In genomic region chr19:44899104-44899793, GRCm38 (mm10) we compare ENCODE assay signal across 13 mouse cellular contexts. TPM values are rescaled to one million over a fixed set of nuclear protein-coding genes. Genes with fewer than 3 reads are reported as not detected.
DNase-seq lines count a peak whose midpoint lies in the region; ATAC-seq lines count a peak whose summit lies in the region.
"Had no signal": no experiment of that assay in that cellular context is flagged by ENCODE, and none has a peak within 500 bp of the region (broad histone marks: within the 10 kb centered on the region; RNA-seq: fewer than 3 reads in every experiment).

No protein-coding gene starts in this region.

- no peak for ATAC-seq in heart, embryonic 11.5 days (replicated peaks; ENCODE audit: insufficient number of reproducible peaks, low FRiP score, low TSS enrichment)
- no peak for ATAC-seq in liver, embryonic 12.5 days
- no peak for ATAC-seq in liver, embryonic 11.5 days (replicated peaks; ENCODE audit: low FRiP score)
- no peak for ATAC-seq in forebrain, embryonic 16.5 days
- no peak for ATAC-seq in neural tube, embryonic 13.5 days (ENCODE audit: low read depth)

- H3K9me3 ChIP-seq in heart, embryonic 11.5 days (replicated peaks; ENCODE audit: control insufficient read depth, low read length), result no peaks in the 10 kb centered on the region
- H3K9me3 ChIP-seq in liver, embryonic 12.5 days (replicated peaks), result no peaks in the 10 kb centered on the region
- H3K9me3 ChIP-seq in liver, embryonic 11.5 days (ENCODE audit: control insufficient read depth, low read length), result no peaks in the 10 kb centered on the region
- no peaks in the 10 kb centered on the region for H3K9me3 ChIP-seq in forebrain, embryonic 16.5 days (ENCODE audit: control insufficient read depth, low read length)
- H3K9me3 ChIP-seq in neural tube, embryonic 13.5 days, result no peaks in the 10 kb centered on the region
- H3K9me3 ChIP-seq: embryonic facial prominence, embryonic 13.5 days; limb, embryonic 10.5 days had no signal

- peak overlapping the region; percentile 9 for H3K4me2 ChIP-seq in heart, embryonic 11.5 days
- H3K4me2 ChIP-seq in liver, embryonic 12.5 days, result no peak overlapping the region
- no peak overlapping the region for H3K4me2 ChIP-seq in liver, embryonic 11.5 days
- H3K4me2 ChIP-seq in forebrain, embryonic 16.5 days (ENCODE audit: low read length), result no peak overlapping the region
- H3K4me2 ChIP-seq in neural tube, embryonic 13.5 days, result no peak overlapping the region

- WGBS in heart, embryonic 11.5 days (ENCODE audit: insufficient replicate concordance), result 8% methylated on average over 9 of the region's 9 CpGs
- WGBS in liver, embryonic 12.5 days (ENCODE audit: insufficient replicate concordance), result 8% methylated on average over 9 of the region's 9 CpGs
- WGBS in liver, embryonic 11.5 days, result 11% methylated on average over 9 of the region's 9 CpGs
- 39% methylated on average over 9 of the region's 9 CpGs for WGBS in forebrain, embryonic 16.5 days
- WGBS in neural tube, embryonic 13.5 days, result 27% methylated on average over 9 of the region's 9 CpGs

- DNase-seq in heart, adult 8-10 months (ENCODE audit: low spot score), result no peak
- no peak for DNase-seq in liver, embryonic 11.5 days (ENCODE audit: low spot score)
- no peak for DNase-seq in lung, adult 18-20 months
- no peak for DNase-seq in frontal cortex, postnatal 10 days (ENCODE audit: low spot score in 2 of 2)
- DNase-seq: adrenal gland, postnatal 36 days; cerebellum, adult 18-20 months; gastrocnemius, postnatal 14 days had no signal

- peaks cover 28% of the 10 kb centered on the region for H3K4me1 ChIP-seq in heart, embryonic 11.5 days (ENCODE audit: control insufficient read depth, insufficient read depth, low read length)
- peaks cover 15% of the 10 kb centered on the region; the same call in 1 of the 2 replicates for H3K4me1 ChIP-seq in liver, embryonic 12.5 days
- H3K4me1 ChIP-seq in liver, embryonic 11.5 days (replicated peaks; ENCODE audit: control insufficient read depth, insufficient read depth, low read length), result peaks cover 13% of the 10 kb centered on the region
- H3K4me1 ChIP-seq in forebrain, embryonic 16.5 days (replicated peaks; ENCODE audit: control insufficient read depth, insufficient read depth, low read length), result peaks cover 11% of the 10 kb centered on the region
- peaks cover 30% of the 10 kb centered on the region for H3K4me1 ChIP-seq in neural tube, embryonic 13.5 days (replicated peaks)

- peak overlapping the region; percentile 58; the same call in 1 of the 2 replicates for H3K27ac ChIP-seq in heart, embryonic 11.5 days (ENCODE audit: low read depth, low read length)
- 0 out of 2 replicates have a peak overlapping the region, but pooled peaks have one; percentile 23 for H3K27ac ChIP-seq in liver, embryonic 12.5 days
- H3K27ac ChIP-seq in liver, embryonic 11.5 days (ENCODE audit: low read depth, low read length), result no peak overlapping the region
- H3K27ac ChIP-seq in forebrain, embryonic 16.5 days (ENCODE audit: low read length), result no peak overlapping the region
- H3K27ac ChIP-seq in neural tube, embryonic 13.5 days (replicated peaks), result peak overlapping the region; percentile 81
- H3K27ac ChIP-seq: embryonic facial prominence, embryonic 13.5 days; limb, embryonic 10.5 days had no signal

- H3K9ac ChIP-seq in heart, embryonic 11.5 days (ENCODE audit: low read depth, low read length), result no peak overlapping the region
- H3K9ac ChIP-seq in liver, embryonic 12.5 days, result no peak overlapping the region
- no peak overlapping the region for H3K9ac ChIP-seq in liver, embryonic 11.5 days (ENCODE audit: low read depth, low read length)
- H3K9ac ChIP-seq in forebrain, embryonic 16.5 days (replicated peaks; ENCODE audit: low read depth, low read length), result 0 out of 2 replicates have a peak overlapping the region, but pooled peaks have one; percentile 2
- peak overlapping the region; percentile 41 for H3K9ac ChIP-seq in neural tube, embryonic 13.5 days
- H3K9ac ChIP-seq: embryonic facial prominence, embryonic 13.5 days had no signal

- no peak overlapping the region for H3K4me3 ChIP-seq in heart, embryonic 11.5 days (ENCODE audit: low read depth, low read length)
- no peak overlapping the region for H3K4me3 ChIP-seq in liver, embryonic 12.5 days
- no peak overlapping the region for H3K4me3 ChIP-seq in liver, embryonic 11.5 days (ENCODE audit: low read depth, low read length)
- no peak overlapping the region for H3K4me3 ChIP-seq in forebrain, embryonic 16.5 days (replicated peaks; ENCODE audit: low read length)
- H3K4me3 ChIP-seq in neural tube, embryonic 13.5 days, result no peak overlapping the region
- H3K4me3 ChIP-seq: embryonic facial prominence, embryonic 13.5 days; limb, embryonic 10.5 days had no signal

- H3K27me3 ChIP-seq in heart, embryonic 11.5 days (ENCODE audit: control insufficient read depth, insufficient read depth, low read length), result peaks cover 4% of the 10 kb centered on the region
- peaks cover 48% of the 10 kb centered on the region for H3K27me3 ChIP-seq in liver, embryonic 12.5 days (replicated peaks)
- H3K27me3 ChIP-seq in liver, embryonic 11.5 days (replicated peaks; ENCODE audit: control insufficient read depth, insufficient read depth, low read length), result peaks cover 12% of the 10 kb centered on the region
- H3K27me3 ChIP-seq in forebrain, embryonic 16.5 days (replicated peaks; ENCODE audit: control insufficient read depth, insufficient read depth, low read length), result no peaks in the 10 kb centered on the region; the same call in 1 of the 2 replicates
- peaks cover 32% of the 10 kb centered on the region for H3K27me3 ChIP-seq in neural tube, embryonic 13.5 days

- H3K36me3 ChIP-seq in heart, embryonic 11.5 days (ENCODE audit: control insufficient read depth, insufficient read depth, low read length), result no peaks in the 10 kb centered on the region
- H3K36me3 ChIP-seq in liver, embryonic 12.5 days, result no peaks in the 10 kb centered on the region
- H3K36me3 ChIP-seq in liver, embryonic 11.5 days (ENCODE audit: control insufficient read depth, insufficient read depth, low read length), result no peaks in the 10 kb centered on the region
- no peaks in the 10 kb centered on the region for H3K36me3 ChIP-seq in forebrain, embryonic 16.5 days (ENCODE audit: control insufficient read depth, insufficient read depth)
- no peaks in the 10 kb centered on the region for H3K36me3 ChIP-seq in neural tube, embryonic 13.5 days
- H3K36me3 ChIP-seq: embryonic facial prominence, embryonic 13.5 days; limb, embryonic 10.5 days had no signal

RNA-seq across cellular contexts. Expression of gene Slf2, which starts 31.7 kb away (rescaled TPM):
- polyA plus RNA-seq in heart, embryonic 11.5 days (2014; fragmentation: Nextera tagmentation; extraction: Ambion mirVana), result 57.1 and 62.0 TPM in 2 replicates
- total RNA-seq in heart, adult 8-10 months (2022), result 10 to 100 TPM; 18.2 to 21.9 (median 19.7) TPM
- 25.8 and 27.2 TPM in 2 replicates for polyA plus RNA-seq in liver, embryonic 12.5 days (2016; fragmentation: Nextera tagmentation; extraction: Ambion mirVana)
- polyA plus RNA-seq in liver, embryonic 11.5 days (2014; fragmentation: Nextera tagmentation; extraction: Ambion mirVana), result 49.8 and 50.1 TPM in 2 replicates
- 32.2 and 38.8 TPM in 2 replicates for polyA plus RNA-seq in forebrain, embryonic 16.5 days (2015; fragmentation: Nextera tagmentation; extraction: Ambion mirVana)
- polyA plus RNA-seq in neural tube, embryonic 13.5 days (2015; fragmentation: Nextera tagmentation; extraction: Ambion mirVana), result 25.2 and 31.4 TPM in 2 replicates

Comparison
In these comparisons a context has a peak if more than half of its experiments do, and no peak if none do; other contexts are left out.
1. H3K27ac ChIP-seq: peak in heart, embryonic 11.5 days (single experiment), liver, embryonic 12.5 days (single experiment) and neural tube, embryonic 13.5 days (single experiment); none in liver, embryonic 11.5 days (single experiment) and forebrain, embryonic 16.5 days (single experiment).
2. H3K9ac ChIP-seq: peak in forebrain, embryonic 16.5 days (single experiment) and neural tube, embryonic 13.5 days (single experiment); none in heart, embryonic 11.5 days (single experiment), liver, embryonic 12.5 days (single experiment) and liver, embryonic 11.5 days (single experiment).